Mouse (Mus musculus): Measurements from ENCODE around the gene Adcy9. TPM values are rescaled to one million over a fixed set of nuclear protein-coding genes. Genes with fewer than 3 reads are reported as not detected.

Adcy9 gene
- polyA plus RNA-seq, 1 experiment from 2014 or later: 1.3 TPM

GRCm38 (mm10) chr16:4413301-4413700, 7.0 kb downstream of the Adcy9 start:
- Histone ChIP-seq H3K36me3 (ENCODE audit: control insufficient read depth, insufficient read depth, low read length) (no peaks in the 10 kb centered on the region), H3K4me3 (ENCODE audit: low read depth, low read length) (no peak overlapping the region), H3K27me3 (ENCODE audit: control insufficient read depth, insufficient read depth, low read length) (peaks cover 4% of the 10 kb centered on the region; the same call in 1 of the 2 replicates), H3K27ac (ENCODE audit: low read depth, low read length) (no peak overlapping the region), H3K9me3 (ENCODE audit: control insufficient read depth, low read length) (no peaks in the 10 kb centered on the region), H3K4me2 (no peak overlapping the region), H3K4me1 (ENCODE audit: control insufficient read depth, insufficient read depth, low read length) (no peaks in the 10 kb centered on the region), H3K9ac (ENCODE audit: low read length) (no peak overlapping the region)
- no peak for ATAC-seq (ENCODE audit: low FRiP score)
- WGBS: 50% methylated on average over 14 of the region's 14 CpGs
- DNase-seq (ENCODE audit: low spot score, missing footprints): peak; percentile 69

- ATAC-seq (ENCODE audit: low FRiP score) (no peak), DNase-seq (ENCODE audit: low spot score, missing footprints) (no peak)
- no peak overlapping the region for H3K27ac ChIP-seq (ENCODE audit: low read depth, low read length)
- H3K9me3 ChIP-seq (ENCODE audit: control insufficient read depth, low read length): no peaks in the 10 kb centered on the region
- no peak overlapping the region for H3K4me2 ChIP-seq
- no peaks in the 10 kb centered on the region for H3K27me3 ChIP-seq (ENCODE audit: control insufficient read depth, insufficient read depth, low read length)
- 93% methylated on average over 4 of the region's 4 CpGs for WGBS
- H3K9ac ChIP-seq (ENCODE audit: low read length): no peak overlapping the region
- no peaks in the 10 kb centered on the region for H3K4me1 ChIP-seq (ENCODE audit: control insufficient read depth, insufficient read depth, low read length)
- no peak overlapping the region for H3K4me3 ChIP-seq (ENCODE audit: low read depth, low read length)
- no peaks in the 10 kb centered on the region for H3K36me3 ChIP-seq (ENCODE audit: control insufficient read depth, insufficient read depth, low read length)
Observed at GRCm38 (mm10) chr16:4412298-4412697, 8.0 kb downstream of the Adcy9 start.

GRCm38 (mm10) chr16:4411296-4411695, 9.0 kb downstream of the Adcy9 start:
- no peaks in the 10 kb centered on the region for H3K4me1 ChIP-seq (ENCODE audit: control insufficient read depth, insufficient read depth, low read length)
- H3K36me3 ChIP-seq (ENCODE audit: control insufficient read depth, insufficient read depth, low read length): no peaks in the 10 kb centered on the region
- H3K27me3 ChIP-seq (ENCODE audit: control insufficient read depth, insufficient read depth, low read length): no peaks in the 10 kb centered on the region
- no peak overlapping the region for H3K27ac ChIP-seq (ENCODE audit: low read depth, low read length)
- no peak overlapping the region for H3K4me3 ChIP-seq (ENCODE audit: low read depth, low read length)
- H3K4me2 ChIP-seq: no peak overlapping the region
- WGBS: 50% methylated on average over 2 of the region's 2 CpGs
- ATAC-seq (ENCODE audit: low FRiP score) (no peak), DNase-seq (ENCODE audit: low spot score, missing footprints) (peak; percentile 35)
- H3K9me3 ChIP-seq (ENCODE audit: control insufficient read depth, low read length): no peaks in the 10 kb centered on the region
- no peak overlapping the region for H3K9ac ChIP-seq (ENCODE audit: low read length)

GRCm38 (mm10) chr16:4407536-4407935, 12.8 kb downstream of the Adcy9 start:
- WGBS: 73% methylated on average over 2 of the region's 2 CpGs
- H3K27me3 ChIP-seq (ENCODE audit: control insufficient read depth, insufficient read depth, low read length): no peaks in the 10 kb centered on the region
- ATAC-seq (ENCODE audit: low FRiP score) (no peak), DNase-seq (ENCODE audit: low spot score, missing footprints) (peak; percentile 80)
- no peaks in the 10 kb centered on the region for H3K36me3 ChIP-seq (ENCODE audit: control insufficient read depth, insufficient read depth, low read length)
- H3K4me1 ChIP-seq (ENCODE audit: control insufficient read depth, insufficient read depth, low read length): no peaks in the 10 kb centered on the region
- no peak overlapping the region for H3K4me3 ChIP-seq (ENCODE audit: low read depth, low read length)
- no peak overlapping the region for H3K27ac ChIP-seq (ENCODE audit: low read depth, low read length)
- no peak overlapping the region for H3K4me2 ChIP-seq
- no peak overlapping the region for H3K9ac ChIP-seq (ENCODE audit: low read length)
- H3K9me3 ChIP-seq (ENCODE audit: control insufficient read depth, low read length): no peaks in the 10 kb centered on the region

- Histone ChIP-seq H3K27ac (ENCODE audit: low read depth, low read length) (no peak overlapping the region), H3K4me3 (ENCODE audit: low read depth, low read length) (no peak overlapping the region), H3K9ac (ENCODE audit: low read length) (no peak overlapping the region), H3K4me2 (no peak overlapping the region), H3K27me3 (ENCODE audit: control insufficient read depth, insufficient read depth, low read length) (no peaks in the 10 kb centered on the region), H3K9me3 (ENCODE audit: control insufficient read depth, low read length) (no peaks in the 10 kb centered on the region), H3K36me3 (ENCODE audit: control insufficient read depth, insufficient read depth, low read length) (no peaks in the 10 kb centered on the region), H3K4me1 (ENCODE audit: control insufficient read depth, insufficient read depth, low read length) (no peaks in the 10 kb centered on the region)
- WGBS: 80% methylated on average over 4 of the region's 4 CpGs
- DNase-seq (ENCODE audit: low spot score, missing footprints): peak; percentile 12
- ATAC-seq (ENCODE audit: low FRiP score): no peak
Observed at GRCm38 (mm10) chr16:4406706-4407105, 13.6 kb downstream of the Adcy9 start.

GRCm38 (mm10) chr16:4406047-4406586, 14.2 kb downstream of the Adcy9 start:
- DNase-seq (ENCODE audit: low spot score, missing footprints): peak; percentile 21
- no peak for ATAC-seq (ENCODE audit: low FRiP score)
- 93% methylated on average over 6 of the region's 6 CpGs for WGBS

GRCm38 (mm10) chr16:4404933-4405761, 15.2 kb downstream of the Adcy9 start:
- no peaks in the 10 kb centered on the region for H3K4me1 ChIP-seq (ENCODE audit: control insufficient read depth, insufficient read depth, low read length)
- H3K4me3 ChIP-seq (ENCODE audit: low read depth, low read length): no peak overlapping the region
- no peak for ATAC-seq (ENCODE audit: low FRiP score)
- H3K27ac ChIP-seq (ENCODE audit: low read depth, low read length): no peak overlapping the region
- DNase-seq (ENCODE audit: low spot score, missing footprints): peak; percentile 45
- WGBS: 66% methylated on average over 8 of the region's 8 CpGs
- H3K27me3 ChIP-seq (ENCODE audit: control insufficient read depth, insufficient read depth, low read length): no peaks in the 10 kb centered on the region
- no peak overlapping the region for H3K4me2 ChIP-seq
- H3K36me3 ChIP-seq (ENCODE audit: control insufficient read depth, insufficient read depth, low read length): no peaks in the 10 kb centered on the region
- no peak overlapping the region for H3K9ac ChIP-seq (ENCODE audit: low read length)
- no peaks in the 10 kb centered on the region for H3K9me3 ChIP-seq (ENCODE audit: control insufficient read depth, low read length)

More at GRCm38 (mm10) chr16:4406047-4406586, 14.2 kb downstream of the Adcy9 start:
- Histone ChIP-seq H3K4me3 (ENCODE audit: low read depth, low read length) (no peak overlapping the region), H3K4me1 (ENCODE audit: control insufficient read depth, insufficient read depth, low read length) (no peaks in the 10 kb centered on the region), H3K9me3 (ENCODE audit: control insufficient read depth, low read length) (no peaks in the 10 kb centered on the region), H3K36me3 (ENCODE audit: control insufficient read depth, insufficient read depth, low read length) (no peaks in the 10 kb centered on the region), H3K27ac (ENCODE audit: low read depth, low read length) (no peak overlapping the region), H3K27me3 (ENCODE audit: control insufficient read depth, insufficient read depth, low read length) (no peaks in the 10 kb centered on the region), H3K4me2 (no peak overlapping the region), H3K9ac (ENCODE audit: low read length) (no peak overlapping the region)

GRCm38 (mm10) chr16:4401109-4401508, 19.2 kb downstream of the Adcy9 start:
- Histone ChIP-seq H3K27ac (ENCODE audit: low read depth, low read length) (no peak overlapping the region), H3K4me3 (ENCODE audit: low read depth, low read length) (no peak overlapping the region), H3K36me3 (ENCODE audit: control insufficient read depth, insufficient read depth, low read length) (no peaks in the 10 kb centered on the region), H3K27me3 (ENCODE audit: control insufficient read depth, insufficient read depth, low read length) (no peaks in the 10 kb centered on the region), H3K4me2 (no peak overlapping the region), H3K9ac (ENCODE audit: low read length) (no peak overlapping the region), H3K9me3 (ENCODE audit: control insufficient read depth, low read length) (no peaks in the 10 kb centered on the region), H3K4me1 (ENCODE audit: control insufficient read depth, insufficient read depth, low read length) (no peaks in the 10 kb centered on the region)
- 56% methylated on average over 1 of the region's 1 CpGs for WGBS
- DNase-seq (ENCODE audit: low spot score, missing footprints): peak; percentile 26
- ATAC-seq (ENCODE audit: low FRiP score): no peak

GRCm38 (mm10) chr16:4399471-4400223, 20.7 kb downstream of the Adcy9 start:
- WGBS: 79% methylated on average over 5 of the region's 5 CpGs
- DNase-seq (ENCODE audit: low spot score, missing footprints): no peak
- no peak for ATAC-seq (ENCODE audit: low FRiP score)
- no peak overlapping the region for H3K9ac ChIP-seq (ENCODE audit: low read length)
- no peak overlapping the region for H3K4me3 ChIP-seq (ENCODE audit: low read depth, low read length)
- H3K27me3 ChIP-seq (ENCODE audit: control insufficient read depth, insufficient read depth, low read length): no peaks in the 10 kb centered on the region
- no peak overlapping the region for H3K4me2 ChIP-seq
- H3K9me3 ChIP-seq (ENCODE audit: control insufficient read depth, low read length): no peaks in the 10 kb centered on the region
- no peaks in the 10 kb centered on the region for H3K4me1 ChIP-seq (ENCODE audit: control insufficient read depth, insufficient read depth, low read length)
- H3K27ac ChIP-seq (ENCODE audit: low read depth, low read length): no peak overlapping the region
- no peaks in the 10 kb centered on the region for H3K36me3 ChIP-seq (ENCODE audit: control insufficient read depth, insufficient read depth, low read length)
